Mouse (Mus musculus) granulocyte monocyte progenitor cell, adult 5-6 weeks (primary cell): ENCODE measurements around the gene Zfp106. TPM values are rescaled to one million over a fixed set of nuclear protein-coding genes. Genes with fewer than 3 reads are reported as not detected.
A peak's percentile ranks its signal among the peaks of the same experiment; 100 is the strongest.

Source experiments
- ATAC-seq: replicated peaks from 2 replicates; pipeline ENCODE4 v1.8.0; 2016; ENCODE audit warnings: mild to moderate bottlenecking, moderate TSS enrichment, inconsistent platforms; ENCODE audit not compliant: poor library complexity, severe bottlenecking
- total RNA-seq, 2 experiments: library from RNA; stranded (forward) in 1 of 2; stranded (reverse) in 1 of 2; fragments of 200-712, 200-1000 nt in 1 of 2; fragments of >200 nt in 1 of 2; fragmentation: Nextera tagmentation in 1 of 2; gene quantifications; 2 replicates each; pipeline ENCODE4 v1.2.3; 2014 to 2017

Gene Zfp106
- total RNA-seq, 2 experiments from 2014 or later: 110 to 139 TPM

DNA sequence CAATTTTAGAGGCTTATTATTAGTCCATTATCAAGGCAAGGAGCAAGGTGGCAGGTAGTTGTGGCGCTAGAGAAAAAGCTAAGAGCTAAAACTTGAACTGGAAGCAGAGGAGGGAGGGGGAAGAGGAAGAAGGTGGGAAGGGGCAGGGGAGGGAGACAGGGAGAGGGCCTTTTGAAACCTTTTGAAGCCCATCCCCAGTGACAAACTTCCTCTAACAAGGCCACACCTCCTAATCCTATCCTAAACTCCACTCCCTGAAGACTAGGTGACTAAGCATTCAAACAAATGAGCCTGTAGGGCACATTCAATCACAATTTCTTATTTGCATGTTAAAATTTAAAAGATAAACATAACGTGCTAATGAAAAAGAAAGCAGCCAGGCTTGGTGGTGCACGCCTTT, 4.8 kb downstream of the Zfp106 start:
- ATAC-seq: peak; percentile 87

DNA sequence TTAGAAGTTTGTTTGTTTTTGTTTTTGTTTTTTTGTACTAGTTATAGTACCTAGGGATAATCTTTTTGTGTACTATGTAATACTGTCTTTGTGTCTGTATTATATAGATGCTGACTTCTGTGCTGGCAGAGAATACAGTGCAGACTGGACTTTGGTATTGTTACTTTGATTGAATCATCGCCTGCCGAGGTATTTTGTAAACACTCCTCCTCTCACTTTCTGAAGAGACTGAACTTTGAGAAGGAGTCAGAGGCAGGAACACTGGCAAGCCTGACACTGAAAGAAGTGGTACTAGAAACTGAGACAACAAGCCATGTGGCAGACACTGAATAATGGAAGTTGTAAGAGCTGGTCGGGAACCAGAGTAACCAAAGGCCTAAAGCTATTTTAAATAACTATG, 6.8 kb downstream of the Zfp106 start:
- ATAC-seq: no peak

DNA sequence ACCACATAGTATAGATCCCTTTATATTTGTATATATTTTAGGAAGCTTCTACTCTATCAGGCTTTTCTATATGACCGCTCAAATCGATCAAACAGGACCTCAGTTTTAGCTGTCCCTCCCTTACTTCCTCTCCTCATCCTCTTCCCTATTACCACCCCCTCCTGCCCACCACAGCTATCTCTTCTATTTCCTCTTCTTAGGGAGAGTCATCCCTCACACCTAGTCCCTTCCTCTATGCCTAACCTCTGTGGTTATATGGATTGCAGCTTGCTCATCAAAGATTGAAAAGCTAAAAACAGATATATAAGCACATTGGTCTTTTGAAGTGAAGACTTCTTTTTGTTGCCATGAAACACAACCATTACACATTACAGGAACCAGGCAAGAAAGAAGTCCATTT, 18.9 kb downstream of the Zfp106 start:
- peak; percentile 77 for ATAC-seq

DNA sequence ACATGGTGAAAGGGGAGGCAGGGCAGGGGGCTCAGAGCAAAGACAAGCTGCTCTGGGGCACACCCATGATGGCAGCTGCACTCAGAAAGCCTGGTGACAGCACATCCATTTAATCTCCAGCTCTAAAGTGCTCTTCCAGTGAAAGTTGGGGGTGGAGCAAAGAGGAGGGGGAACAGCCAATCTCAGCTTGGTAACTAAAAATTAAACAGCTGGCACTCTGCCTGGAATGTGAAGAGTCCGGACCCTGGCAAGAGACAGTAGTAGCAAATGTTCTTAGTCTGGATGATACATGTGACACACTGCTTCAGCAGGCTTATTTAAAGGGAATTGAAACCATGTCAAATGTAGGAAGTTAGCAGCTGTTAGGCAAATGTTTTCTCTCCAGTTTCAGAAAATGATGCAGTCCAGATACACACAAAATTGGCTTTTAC, 23.9 kb downstream of the Zfp106 start:
- ATAC-seq: peak; percentile 97

DNA sequence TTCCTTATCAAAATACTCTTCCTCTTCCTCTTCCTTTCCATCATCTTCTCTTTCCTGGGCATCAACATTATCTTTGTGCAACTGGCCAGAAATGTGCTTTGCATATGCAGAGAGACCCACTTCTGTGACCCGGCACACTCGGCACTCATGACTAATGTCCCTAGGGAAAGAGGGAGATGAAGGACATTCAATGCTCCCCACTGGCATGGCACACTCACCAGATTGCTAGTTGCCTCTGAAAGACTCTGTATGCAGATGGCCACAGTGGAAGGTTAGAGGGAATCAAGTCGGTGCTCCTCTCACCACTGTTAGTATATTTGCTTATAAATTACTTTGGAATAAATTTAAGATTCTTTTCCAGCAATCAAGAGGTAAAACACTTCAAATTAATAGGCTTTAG, 24.3 kb downstream of the Zfp106 start:
- ATAC-seq: no peak

DNA sequence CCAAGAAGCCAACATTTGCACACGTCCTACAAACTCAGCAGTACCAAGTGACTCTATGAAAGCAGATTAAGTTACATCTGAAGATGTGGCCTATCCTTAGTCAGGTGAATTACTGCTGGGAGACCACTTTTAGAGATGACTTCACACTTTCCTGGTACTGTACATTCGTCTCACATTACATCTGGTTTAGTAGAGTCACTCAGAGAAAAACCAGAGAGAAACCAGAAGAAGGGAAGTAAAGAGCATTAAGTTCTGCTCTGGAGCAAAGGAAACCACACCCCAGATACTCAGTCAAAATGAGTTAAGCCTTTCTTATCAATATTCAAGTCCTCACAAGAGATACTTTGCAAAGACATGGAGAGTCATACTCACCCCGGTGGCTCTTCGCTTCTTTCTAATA, 32.4 kb downstream of the Zfp106 start:
- ATAC-seq: no peak

DNA sequence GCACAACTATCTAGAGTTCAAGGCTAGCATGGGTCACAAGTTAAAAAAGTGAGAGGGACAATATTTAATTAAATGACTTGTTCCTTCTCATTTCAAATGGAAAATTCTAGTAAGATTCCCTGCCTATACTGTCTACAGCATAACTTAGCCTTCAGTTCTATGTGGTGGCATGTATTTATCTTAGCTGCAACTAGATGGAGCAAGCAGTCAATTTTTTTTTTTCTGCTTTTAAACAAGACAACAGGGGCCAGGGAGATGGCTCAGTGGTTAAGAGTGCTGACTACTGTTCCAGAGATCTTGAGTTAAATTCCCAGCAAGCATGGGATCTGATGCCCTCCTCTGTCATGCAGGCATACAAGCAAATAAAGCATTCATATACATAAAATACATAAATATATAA, 34.1 kb downstream of the Zfp106 start:
- ATAC-seq: no peak

DNA sequence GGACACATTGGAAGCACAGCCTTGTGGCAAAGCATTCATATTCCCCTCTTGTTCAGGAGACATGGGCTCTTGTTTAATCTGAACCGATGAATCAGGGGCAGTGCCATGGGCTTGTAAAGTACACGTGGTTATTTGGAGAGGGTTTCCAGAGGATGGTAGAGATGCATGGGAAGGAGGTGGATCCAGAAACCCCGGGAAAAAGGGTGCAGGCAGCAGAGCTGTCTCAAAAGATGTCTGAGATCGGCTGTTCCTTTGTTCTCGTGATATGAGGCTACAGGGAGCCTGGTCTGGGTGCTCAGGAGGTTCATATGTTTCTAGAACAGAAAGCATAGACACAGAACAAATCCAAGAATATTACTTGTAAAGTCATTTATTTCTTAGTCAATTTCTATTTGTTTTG, 36.9 kb downstream of the Zfp106 start:
- no peak for ATAC-seq

DNA sequence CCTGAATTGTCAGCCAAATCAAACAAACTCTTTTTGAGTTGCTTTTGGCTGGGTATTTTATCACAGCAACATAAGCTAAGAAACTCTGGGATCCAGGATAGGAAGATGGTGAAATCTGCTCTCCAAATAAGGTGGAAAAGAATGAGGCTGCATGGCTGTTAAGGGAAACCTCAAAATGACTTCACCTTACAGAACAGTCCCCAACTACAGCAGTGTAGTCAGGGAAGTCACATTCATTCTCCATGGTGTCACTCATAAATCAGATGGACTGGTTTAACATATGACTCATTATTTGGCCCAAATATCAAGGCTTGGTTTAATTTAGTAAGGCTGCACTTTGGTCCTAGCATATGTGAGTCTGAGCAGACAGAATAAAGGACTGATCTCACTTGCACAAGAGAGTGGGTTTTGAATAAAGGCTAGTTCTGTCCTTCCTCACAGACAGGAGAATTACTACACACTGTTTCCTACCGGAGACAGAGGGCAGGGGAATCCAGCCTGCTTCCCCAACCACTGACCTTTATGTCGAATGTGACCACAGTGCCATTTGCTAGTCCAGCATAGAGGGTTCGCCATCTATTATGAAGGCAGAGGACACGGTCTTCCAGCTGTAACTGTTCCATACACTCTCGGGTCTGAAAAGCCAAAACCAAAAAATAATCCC, 45.0 kb downstream of the Zfp106 start:
- ATAC-seq: no peak

DNA sequence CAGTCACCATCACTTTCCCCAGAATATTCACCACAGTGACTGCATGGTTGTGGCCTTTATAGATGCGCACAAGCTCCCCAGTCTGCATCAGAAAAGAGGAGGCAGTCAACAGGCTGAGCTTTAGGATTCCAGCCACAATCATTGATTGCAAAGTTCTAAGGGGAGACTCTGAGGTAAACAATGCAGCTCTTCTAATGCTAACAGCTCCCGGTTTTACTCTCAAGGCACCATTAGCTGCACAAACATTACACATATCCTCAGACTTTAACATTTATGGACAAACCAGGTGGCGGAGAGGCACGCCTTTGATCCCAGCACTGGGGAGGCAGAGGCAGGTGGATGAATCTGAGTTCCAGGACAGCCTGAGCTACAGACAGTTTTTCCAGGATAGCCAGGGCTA, 49.5 kb downstream of the Zfp106 start:
- ATAC-seq: no peak

DNA sequence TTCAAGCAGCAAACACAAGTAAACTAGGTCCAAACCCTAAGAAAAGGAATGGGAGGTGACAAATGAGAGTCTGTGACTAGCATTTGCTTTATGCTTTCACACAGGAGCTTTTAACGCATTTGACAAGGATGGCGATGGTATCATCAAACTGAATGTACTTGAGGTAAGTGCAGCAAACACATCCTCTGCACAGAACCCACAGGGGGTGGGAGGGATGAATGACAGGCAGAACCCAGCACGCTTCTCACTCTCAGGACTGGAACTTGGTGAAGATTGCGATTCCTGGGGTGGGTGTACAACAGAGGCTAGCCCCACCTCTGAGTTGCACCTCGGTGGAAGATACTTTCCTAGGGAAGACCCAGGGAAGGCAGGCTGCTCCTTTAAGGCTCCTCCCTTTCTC, 59.7 kb downstream of the Zfp106 start:
- no peak for ATAC-seq

DNA sequence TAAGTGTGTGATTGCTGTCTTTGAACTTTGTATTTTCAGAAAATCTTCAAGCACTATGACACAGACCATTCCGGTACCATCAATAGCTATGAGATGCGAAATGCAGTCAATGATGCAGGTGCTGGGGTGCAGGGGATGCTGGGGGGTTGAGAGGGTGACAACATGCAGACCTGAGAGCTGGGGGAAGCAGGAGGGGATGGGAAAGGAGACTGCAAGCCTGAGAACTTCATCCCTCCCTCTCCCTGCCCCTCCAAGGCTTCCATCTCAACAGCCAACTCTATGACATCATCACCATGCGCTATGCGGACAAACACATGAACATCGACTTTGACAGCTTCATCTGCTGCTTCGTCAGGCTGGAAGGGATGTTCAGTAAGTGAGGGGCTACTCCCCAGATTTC, 60.5 kb downstream of the Zfp106 start:
- no peak for ATAC-seq

DNA sequence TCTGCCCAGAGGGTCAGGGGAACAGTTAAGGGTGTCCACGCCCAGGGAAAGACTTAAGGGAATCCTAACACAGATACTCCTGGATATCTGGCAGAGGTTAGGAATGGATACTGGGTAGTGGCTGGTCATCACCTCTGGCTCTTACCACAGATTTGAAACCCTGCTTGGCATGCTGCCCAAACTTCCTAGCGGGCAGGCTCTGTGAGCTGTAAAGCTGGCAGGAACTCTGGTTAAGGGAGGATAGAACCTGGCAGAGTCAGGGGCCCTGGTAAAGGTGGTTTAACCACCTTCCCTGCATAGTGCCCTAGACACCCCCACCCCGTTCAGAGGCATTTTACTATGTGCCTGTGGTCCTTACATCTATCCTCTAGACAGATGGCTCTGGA, 61.0 kb downstream of the Zfp106 start:
- no peak for ATAC-seq

DNA sequence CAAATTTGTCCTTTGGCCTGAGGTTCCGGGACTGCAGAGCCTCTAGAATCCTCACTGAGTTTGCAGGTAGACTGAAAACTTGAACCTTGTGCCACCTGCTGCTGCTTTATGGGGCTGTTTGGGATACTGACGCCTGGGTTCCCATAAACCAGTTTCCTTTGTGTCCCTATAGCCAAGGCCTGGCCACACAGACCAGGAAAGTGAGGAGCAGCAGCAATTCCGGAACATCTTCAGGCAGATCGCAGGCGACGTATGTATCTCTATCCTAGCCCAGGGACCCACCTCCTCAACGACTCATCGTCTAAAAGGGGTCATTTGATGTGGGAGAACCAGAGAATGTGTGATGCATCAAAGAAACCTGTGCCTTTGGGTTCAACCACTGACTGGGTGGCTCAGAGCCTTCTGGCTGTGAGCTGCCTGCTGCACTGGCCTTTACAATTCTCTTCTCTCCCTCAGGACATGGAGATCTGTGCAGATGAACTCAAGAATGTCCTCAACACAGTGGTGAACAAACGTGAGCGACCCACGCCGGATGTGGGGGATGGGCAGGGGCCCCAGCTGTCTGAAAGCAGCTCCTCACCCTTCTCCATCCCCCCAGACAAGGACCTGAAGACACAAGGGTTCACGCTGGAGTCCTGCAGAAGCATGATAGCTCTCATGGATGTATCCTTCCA, 61.6 kb downstream of the Zfp106 start:
- no peak for ATAC-seq

DNA sequence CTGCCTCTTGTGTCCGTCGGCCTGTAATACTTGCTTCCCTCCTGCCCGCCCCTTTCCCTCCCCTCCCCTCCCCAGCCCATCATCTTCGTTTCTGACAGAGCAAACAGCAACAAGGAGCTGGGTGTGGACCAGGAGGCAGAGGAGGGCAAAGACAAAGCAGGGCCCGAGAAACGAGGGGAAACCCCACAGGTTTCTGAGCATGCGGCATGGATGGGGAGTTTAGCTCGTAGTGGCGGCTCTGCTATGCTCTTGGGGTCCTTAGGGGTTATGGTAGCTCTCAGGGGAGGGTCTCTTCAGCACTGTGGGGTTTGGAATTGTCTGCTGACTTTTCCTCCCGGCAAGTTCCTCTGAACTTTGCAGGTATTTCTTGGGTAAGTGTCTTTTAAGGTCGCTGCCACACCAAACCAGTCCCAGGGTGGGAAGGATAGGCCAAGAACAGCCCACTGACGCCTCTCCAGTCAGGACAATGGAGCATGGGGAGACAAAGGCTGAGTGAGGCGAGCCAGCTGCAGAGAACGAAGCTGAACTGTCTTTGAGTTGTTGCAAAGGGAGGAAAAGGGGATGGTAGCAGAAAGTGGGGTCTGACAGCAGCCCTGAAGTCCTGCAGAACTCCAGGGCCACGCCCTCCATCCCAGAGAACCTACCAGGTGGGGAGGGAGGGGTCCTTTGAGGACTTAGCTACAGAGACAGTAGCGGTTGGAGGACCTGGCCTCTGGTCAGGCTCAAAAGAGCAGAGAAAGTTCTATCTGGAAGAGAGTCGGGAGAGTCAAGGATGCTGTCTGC, 62.3 kb downstream of the Zfp106 start:
- ATAC-seq: no peak

DNA sequence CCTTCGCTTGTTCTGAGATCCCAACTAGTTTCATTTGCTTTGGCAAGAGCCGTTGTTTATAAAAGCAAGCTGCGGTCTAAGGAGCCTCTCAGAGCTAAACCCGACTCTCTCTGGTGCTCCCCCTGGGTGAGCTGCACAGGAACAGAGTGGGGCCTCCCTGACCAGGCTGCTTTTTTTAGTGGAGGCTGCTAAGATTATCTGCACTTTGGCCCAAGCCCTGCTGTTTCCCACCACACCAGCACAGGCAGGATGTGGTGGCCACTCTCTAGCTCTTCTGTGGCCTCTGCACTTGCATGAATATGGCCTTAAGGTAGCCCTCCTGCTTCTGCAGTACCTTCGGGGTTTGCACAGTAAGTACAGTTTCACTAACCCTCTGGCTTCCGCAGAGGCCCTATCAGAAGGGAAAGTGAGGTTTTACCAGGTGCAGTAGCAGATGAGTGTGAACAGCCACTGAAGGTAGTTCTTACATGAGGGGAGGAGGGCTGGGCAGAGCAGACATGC, 63.6 kb downstream of the Zfp106 start:
- ATAC-seq: peak; percentile 45

DNA sequence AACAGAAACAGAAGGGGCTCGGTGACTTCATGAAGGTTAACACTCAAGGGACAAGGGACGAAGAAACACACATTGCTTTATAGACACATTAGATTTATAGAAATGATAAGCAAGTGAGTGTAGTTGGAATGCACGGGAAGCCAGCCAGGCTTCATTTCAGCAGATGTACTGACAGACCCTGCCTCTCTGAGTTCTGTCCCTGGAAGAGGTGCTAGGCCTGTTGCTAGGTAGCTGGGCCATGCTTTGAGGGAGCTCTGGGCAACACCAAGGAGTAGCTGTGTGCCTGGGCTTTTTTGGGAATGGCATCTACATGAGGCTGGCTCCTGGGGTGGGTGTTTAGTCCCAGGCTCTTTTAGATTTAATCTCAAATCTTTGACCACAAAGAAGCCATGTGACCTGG, 67.1 kb downstream of the Zfp106 start:
- ATAC-seq: no peak

DNA sequence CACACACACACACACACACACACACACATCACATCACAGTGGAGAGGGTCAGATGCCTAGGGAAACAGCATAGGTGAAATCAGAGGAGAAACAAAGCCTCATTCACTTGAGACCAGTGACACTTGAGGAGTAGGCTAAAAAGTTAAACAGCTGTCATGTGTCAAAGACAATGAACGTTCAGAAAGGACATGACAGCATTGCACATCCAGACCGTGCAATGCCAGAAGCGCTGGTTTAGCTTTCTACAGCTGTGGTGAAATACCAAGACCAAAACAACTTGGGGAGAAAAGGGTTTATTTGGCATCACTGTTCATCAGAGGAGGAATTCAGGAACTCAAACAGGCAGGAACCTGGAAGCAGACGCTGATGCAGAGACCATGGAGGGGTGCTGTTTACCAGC, 70.4 kb downstream of the Zfp106 start:
- no peak for ATAC-seq

DNA sequence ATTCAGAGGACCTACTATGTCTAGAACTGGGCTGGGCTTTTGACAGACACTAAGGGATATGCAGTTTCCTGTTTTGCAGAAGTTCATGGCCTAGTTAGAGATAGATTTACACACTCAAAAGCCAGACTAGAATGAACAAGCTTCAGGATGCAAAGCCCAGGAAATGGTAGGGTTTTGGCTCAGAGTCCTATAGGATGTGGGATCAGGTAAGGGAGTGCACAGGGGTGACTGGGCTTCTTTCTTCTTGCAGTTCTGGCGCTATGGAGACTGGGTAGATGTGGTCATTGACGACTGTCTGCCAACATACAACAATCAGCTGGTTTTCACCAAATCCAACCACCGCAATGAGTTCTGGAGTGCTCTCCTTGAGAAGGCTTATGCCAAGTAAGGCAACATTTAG, 79.4 kb downstream of the Zfp106 start:
- no peak for ATAC-seq

DNA sequence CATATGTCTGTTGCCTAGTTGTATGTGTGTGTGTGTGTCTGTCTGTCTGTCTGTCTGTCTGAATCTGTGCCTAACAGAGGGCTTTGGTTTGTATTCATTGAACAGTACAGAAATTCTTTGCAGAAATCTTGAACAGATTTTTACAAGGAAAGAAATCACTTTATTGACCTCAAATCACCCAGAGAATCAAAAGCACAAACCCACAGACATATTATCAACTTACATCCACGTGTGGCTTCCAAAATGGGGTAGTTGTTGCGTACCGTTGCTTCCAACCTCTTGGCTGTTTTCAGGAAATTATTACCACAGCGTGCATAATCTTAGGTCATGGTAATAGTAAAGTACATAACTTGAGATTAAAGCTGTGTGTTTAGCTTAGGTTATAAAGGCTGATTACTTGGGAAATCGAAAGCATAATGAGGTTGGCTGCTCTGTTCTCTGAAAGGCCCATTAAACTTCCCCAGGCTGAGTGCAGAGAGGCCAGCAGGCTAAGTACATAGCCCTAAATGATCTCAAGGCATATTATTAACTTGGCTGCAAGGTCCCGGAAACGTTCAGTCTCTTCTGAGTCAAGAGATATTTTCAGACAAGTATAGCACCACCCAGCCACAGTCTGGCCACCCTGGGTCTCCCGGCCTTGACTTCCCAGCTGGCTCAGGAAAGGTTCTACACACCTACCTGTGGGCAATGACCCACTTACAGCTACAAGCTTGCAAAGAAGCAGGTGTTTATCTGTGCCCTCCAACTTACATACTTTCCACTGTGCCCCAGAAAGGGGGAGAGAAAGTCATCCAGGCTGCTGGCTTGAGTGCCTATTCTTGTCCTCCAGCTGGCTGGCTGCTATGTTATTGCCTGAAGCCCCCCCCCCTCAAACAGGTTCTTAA, 80.9 kb downstream of the Zfp106 start:
- ATAC-seq: no peak
